Mouse (Mus musculus) olfactory bulb, adult 2 months (tissue): ENCODE results near the gene Optn.

ENCODE experiments used
- CTCF ChIP-seq: fragments of 200-500 bp; IDR thresholded peaks from 2 replicates; pipeline ENCODE4 v1.5.1; 2012; ENCODE audit warnings: low read depth, mild to moderate bottlenecking, low read length, moderate library complexity; ENCODE audit not compliant: insufficient read depth
- POLR2A ChIP-seq: fragments of 200-500 bp; IDR thresholded peaks from 2 replicates; pipeline ENCODE4 v1.6.1; 2012; ENCODE audit warnings: mild to moderate bottlenecking, low read depth, low read length, moderate library complexity; ENCODE audit not compliant: insufficient read depth

DNA sequence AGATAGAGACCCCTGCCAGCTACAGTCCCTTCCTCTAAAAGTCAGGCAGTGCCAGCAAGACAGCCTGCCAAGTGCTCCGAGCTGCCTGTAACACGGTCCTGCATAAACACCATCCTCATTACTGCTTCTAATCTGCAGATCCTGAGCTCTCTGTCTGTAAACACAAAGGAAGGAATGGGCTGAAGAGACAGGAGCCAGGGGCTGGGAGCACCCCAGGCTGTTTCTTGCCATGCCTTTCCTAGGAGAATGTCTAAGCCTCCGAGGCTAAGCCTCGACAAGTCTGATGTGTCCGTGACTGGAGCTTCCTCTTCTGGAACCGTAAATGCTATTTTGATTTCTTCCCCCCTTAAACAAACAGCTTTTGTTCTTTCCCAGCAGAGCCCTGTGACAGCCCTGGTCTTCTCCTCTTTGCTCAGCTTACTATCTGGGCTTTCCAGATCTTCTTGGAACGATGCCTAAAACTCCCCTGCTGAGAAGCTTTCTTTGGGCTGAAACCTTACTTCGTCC is 49.0 kb upstream of the Optn start:
- TF ChIP-seq CTCF (no peak), POLR2A (no peak)
